Mouse (Mus musculus) adrenal gland, postnatal 4 days (tissue): Measurements from ENCODE around the gene Rcsd1. TPM values are rescaled to one million over a fixed set of nuclear protein-coding genes. Genes with fewer than 3 reads are reported as not detected.
A peak's percentile ranks its signal among the peaks of the same experiment; 100 is the strongest.

ENCODE experiments used
- DNase-seq, 2 experiments: peaks; one replicate each; pipeline ENCODE4 v3.0.0; 2021 to 2022; ENCODE audit warnings: low spot score in 2 of 2, mixed read lengths in 2 of 2
- total RNA-seq, 2 experiments: library from RNA; stranded (reverse); gene quantifications; 2 replicates each; pipeline ENCODE4 v1.2.3; 2021

The Rcsd1 gene
- total RNA-seq, 2 experiments from 2014 or later: 29.5 to 31.9 TPM

- DNase-seq: no peak
Observed at GRCm38 (mm10) chr1:165663277-165663676, 46.3 kb downstream of the Rcsd1 start.

- DNase-seq: no peak
Observed at GRCm38 (mm10) chr1:165662426-165663192, 46.9 kb downstream of the Rcsd1 start.

DNA sequence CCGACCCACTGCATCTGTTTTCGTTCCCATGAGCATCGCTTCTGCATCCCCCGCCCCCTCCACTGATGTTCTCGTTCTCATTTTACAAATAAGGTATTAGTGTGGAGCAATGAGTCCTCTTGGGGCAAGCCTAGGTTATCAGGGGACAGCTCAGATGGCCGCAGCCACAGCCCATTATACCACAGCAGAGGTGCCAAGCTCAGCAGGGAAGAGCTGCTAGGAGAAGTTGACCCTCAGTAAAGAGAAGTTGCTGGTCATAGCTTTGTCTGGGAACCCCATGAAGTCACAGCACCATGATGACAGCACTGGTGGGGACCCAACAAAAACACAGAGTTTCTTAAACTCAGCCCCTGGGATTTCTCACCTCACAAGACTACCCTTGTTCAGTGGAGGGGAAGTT, 47.8 kb downstream of the Rcsd1 start:
- DNase-seq: no peak

DNA sequence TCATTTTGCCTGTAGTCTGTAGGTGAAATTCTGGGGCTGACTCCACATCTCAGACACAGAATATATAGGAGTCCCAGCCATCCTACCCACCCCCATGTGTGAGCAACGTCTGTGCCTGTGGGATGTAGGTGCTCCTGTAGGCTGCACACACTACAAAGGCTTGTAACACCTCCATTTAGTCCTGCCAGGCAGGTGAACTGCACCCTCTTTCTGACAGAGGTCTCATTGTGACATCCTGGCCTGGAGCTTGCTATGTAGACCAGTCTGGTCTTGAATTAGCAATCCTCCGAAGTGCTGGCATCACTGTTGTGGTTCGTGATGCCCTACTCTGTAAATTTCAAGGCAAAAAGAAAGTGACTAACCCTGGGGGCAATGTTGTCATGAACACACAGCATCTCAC, 48.4 kb downstream of the Rcsd1 start:
- DNase-seq: no peak

DNA sequence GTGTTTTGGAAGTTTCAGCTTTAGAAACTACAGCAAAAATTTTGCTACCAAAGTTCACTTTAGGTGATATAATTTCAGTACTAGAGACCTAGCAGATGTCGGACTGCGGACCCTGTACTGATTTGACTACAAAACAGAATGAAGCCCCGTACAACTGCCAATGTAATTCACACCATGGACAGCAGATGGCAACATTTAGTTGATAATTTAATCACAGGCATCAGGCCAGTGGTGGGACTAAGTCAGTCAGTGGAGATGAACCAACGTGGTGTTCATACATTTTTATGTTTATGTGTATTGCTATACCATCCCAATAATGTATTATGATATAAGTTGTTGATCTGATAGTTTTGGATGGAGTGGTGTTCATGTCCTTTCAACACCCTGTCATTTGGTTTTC, 48.8 kb downstream of the Rcsd1 start:
- DNase-seq: no peak

DNA sequence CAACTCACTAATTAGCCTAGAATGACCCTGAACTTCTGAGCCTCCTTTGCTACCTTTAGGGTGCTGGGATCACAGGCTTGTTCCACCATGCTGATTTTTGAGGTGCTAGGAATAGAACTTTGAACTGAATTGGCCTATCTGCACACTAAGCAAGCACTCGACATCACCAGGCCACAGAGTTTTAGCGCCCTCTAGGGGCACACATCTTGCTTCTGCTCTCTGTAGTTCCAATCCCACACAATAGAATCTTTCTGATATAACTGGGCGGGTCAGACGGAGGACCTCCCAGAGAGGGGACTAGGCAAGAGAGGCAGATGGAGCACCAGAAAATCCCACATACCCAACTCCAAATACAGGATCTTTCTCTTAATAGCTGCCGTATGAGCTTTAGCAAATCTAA, 51.0 kb downstream of the Rcsd1 start:
- DNase-seq: peak in 1 of 2 experiments; percentile 50

GRCm38 (mm10) chr1:165655482-165655881, 54.1 kb downstream of the Rcsd1 start:
- no peak for DNase-seq

- no peak for DNase-seq
Observed at GRCm38 (mm10) chr1:165655022-165655421, 54.5 kb downstream of the Rcsd1 start.

DNA sequence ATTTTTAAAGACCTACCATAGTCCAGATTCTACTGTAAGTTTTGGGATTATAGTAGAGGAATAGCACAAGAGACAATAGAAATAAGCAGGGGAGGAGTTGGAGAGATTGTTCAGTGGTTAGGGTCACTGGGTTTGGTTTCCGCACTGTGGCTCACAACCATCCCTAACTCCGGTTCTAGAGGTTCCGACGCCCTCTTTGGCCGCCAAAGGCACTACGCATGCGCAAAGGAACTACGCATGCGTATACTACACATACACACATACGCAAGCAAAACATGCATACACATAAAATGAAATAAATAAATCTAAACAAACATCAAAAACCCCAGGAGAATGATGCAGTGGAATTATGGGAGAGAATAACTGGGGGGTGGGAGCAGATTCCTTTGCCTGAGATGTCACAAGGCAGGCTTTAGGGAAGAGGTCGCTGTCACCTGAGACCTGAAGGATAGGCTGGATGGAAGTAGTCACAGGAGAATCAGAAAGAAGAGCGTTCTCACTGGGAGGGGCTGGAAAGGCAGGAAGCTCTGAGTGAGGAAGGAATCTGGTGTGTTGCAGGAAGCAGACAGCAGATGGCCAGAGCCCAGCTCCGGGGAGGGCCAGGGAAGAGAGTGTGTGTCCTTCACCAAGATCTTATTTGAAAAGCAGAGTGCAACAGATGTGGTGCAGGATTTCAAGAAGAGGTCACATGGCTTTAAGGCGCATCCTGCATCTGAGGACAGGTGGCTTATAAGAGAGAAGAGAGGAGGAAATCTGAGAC, 56.3 kb downstream of the Rcsd1 start:
- DNase-seq: no peak

DNA sequence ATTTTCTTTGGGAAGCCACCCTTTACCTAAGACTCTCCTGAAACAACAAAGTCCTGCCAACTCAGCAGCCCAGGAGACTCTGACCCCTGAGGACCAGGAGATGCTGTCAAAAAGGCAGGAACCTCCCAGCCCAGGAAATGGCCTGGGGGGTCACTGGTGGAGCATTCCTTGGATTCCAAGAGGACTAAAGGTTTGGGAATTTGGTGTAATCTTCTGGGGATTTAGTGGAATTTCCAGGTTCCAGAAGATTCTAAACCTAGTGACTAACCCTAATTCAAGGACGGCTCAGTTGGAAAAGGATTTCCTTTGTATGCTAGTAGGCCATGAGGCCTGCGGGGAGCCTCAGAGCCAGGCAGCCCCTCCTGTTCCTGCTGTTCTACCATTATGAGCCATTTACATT, 57.0 kb downstream of the Rcsd1 start:
- no peak for DNase-seq

DNA sequence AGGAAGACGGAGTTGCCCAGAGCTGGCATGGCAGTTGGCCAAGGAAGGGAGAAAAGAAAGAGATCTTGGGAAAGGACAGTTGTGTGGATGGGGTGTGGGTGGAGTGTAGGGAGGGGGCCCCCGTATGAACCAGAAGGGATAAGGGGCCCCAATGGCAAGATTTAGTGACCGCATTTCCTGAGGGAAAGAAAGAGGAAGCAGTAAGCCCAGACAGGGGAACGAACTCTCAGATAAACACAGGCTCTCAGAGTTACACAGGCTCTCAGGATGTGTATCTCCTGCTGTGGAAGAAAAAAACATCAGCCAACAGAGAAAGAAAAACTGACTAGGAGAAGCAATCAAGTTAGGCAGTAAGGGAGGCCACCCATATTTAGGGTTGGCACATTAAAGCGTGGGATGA, 58.4 kb downstream of the Rcsd1 start:
- DNase-seq: no peak

DNA sequence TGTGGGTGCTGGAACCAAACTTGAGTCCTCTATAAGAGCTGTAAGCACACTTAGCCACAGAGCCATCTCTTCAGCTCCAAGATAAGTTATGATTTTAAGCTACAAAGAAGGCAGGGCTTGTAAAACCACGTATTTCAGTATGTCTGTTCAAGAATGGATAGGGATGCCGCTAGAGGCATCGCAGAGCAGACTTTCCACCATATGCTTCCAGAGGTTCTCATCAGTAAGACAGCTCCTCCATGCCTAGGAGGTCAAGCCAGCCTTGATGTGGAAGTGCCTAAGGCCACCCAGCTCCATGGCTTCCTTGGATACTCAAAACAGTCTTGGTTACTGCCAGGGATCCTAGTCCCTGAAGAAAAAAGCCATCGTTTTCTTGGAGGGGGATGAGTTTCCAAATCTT, 64.5 kb downstream of the Rcsd1 start:
- DNase-seq: no peak

GRCm38 (mm10) chr1:165643735-165644134, 65.8 kb downstream of the Rcsd1 start:
- no peak for DNase-seq

DNA sequence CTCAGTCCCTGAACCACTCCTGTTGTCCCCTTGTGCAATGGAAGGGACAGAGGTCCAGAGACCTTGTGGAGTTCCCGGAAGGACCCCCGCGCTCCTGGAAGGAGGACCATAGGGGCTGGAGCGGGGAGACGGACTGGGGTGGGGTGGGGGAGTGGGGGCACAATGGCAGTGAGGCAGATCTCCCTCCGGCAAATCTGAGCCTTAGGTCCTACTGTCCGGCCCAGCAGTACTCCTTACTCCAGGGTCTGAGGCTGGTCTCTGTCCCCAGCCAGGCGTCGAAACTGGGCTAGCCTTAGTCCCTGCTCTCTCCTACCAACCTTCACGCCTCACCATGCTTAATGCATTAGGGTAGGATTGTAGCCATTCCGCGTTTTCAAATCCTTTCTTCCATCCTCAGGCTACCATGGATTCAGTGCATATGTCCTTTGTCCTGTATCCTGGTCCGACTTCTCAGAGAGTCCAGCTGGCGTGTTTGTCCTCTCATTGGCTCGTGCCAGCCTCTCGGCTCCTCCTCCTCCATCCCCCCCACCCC, 66.7 kb downstream of the Rcsd1 start:
- no peak for DNase-seq

DNA sequence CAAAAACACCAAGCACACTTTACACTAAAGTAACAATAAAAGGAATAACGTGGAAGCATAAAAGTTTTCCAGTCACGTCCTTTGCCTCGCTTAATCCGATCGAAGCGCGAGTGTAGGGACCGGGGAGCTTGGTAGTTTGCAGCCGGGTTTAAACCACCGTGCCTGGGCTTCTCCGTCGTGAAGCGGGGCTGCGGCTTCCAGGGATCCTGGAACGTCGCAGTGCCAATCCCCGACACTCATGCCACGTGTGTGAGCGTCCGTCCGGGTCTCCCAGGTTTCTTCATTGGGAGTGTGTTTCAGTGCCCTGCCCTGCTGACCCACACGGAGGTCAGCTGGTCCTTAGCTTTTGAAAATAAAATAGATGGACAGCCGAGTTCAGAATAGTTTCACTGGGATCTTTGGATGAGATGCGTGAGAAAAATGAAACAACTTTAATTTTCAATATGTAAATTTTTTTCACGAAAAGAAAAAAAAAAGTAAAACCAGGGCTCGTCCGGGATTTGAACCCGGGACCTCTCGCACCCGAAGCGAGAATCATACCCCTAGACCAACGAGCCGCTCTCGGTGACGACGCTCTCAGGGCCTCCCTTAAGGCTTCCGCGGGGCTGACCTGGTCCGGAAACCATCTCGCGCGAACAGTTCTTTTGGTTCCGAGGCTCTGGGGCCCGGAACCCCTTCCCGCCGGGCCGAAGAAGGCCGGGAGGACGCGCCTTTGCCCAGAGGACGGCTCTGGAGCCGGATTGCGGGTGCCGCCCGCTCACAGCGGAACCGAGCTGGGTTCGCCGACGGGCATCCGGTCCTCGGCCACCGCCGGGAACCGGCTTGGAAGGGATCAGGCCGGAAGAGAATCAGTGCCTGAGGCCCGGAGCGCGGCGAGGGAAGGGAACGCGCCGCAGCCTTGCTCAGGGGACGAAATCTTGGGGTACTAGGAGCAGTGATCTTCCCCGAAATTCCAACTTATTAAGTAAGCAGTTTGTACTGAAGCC, 67.5 kb downstream of the Rcsd1 start:
- peak; percentile 85 to 88 for DNase-seq

DNA sequence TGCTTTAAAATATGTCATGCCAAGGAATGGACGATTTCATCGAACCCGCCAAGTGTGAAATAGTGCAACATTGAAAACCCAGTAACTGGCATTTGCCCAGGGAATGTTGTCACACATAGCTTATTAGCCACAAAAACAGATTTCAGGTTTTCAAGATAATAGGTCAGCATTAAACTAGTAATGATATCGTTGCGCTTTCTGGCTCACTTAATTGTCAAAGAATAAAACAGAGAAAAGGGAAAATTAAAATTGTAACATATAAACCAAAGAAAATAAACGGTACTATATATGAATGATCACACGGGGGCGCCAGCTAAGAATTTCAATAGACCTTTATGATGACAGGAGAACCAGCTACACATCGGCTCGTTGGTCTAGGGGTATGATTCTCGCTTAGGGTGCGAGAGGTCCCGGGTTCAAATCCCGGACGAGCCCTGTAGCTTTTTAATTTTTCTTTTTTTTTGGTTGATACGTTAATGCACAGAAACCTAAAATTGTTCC, 68.2 kb downstream of the Rcsd1 start:
- DNase-seq: peak; percentile 45 to 46

DNA sequence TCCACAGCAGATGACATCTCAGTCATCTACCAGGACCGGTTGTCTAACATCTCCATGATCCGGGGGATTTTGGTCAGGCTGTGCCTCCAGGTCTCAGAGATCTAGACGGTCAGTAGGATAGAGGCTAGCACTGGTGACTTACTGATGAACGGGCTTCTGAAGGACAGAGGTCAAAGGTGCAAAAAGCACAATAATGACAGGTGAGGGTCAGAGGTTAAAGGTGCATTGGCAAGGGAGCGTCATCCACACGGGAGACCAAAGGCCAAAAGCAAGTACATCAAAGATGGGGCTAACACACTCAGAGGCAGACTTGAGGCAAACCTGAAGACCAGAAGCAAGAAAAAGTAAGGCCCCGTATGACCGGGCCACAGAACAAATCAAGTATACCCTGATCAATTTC, 73.3 kb downstream of the Rcsd1 start:
- no peak for DNase-seq

DNA sequence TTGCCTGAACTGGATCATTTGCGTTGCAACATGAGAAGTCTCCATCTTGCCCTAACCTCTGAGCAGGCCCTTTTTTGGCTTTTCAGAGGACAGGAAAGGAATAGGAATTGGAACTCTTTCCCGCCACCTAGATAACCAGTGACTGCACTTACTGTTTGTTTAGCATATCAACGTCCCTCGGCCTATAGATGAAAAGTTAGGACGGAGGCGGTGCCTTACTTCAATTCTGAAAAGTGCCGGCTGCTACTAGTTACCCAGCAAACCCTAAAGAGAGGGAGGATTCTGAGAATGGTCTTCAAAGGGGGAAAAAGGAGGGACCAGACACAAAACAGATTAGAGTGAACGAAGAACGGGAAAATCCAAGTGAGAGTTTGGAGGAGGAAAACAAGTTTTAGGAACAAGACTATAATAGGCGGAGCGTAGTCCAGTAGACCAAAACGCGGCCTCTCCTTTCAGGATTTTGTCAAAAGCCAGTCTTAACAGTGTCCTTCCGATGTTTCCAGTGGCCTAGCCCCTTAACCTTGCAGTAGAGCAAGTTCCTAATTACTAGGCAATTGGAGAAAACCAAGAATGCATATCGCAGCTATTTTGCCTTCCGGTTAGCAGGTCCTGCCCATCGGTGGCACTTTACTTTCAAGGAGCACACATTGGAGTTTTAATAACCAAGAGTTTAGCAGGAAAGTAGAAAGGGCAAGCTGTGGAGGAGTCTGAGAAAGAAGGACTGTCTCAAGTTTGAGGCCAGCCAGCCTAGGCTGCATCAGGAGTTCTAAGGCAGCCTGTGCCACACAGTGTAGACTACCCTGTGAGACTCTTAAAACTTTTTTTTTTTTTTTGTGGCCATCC, 74.3 kb downstream of the Rcsd1 start:
- no peak for DNase-seq

- peak; percentile 97 for DNase-seq
Observed at GRCm38 (mm10) chr1:165634151-165634884, 75.2 kb downstream of the Rcsd1 start, which contains the start of gene Mpzl1. Gene Mpzl1 (minus strand): TSS chr1:165634538.
